Mouse (Mus musculus) stomach, embryonic 14.5 days (tissue): Measurements from ENCODE around the gene Ift52. TPM values are rescaled to one million over a fixed set of nuclear protein-coding genes. Genes with fewer than 3 reads are reported as not detected.
A peak's percentile ranks its signal among the peaks of the same experiment; 100 is the strongest.
"Not testable (repeated sequence)": the region's sequence is repeated elsewhere in the genome, so short reads cannot be mapped to it uniquely, and the experiment has no call there.

Experiments used
- ATAC-seq: fragments of 200-750 bp; cut with Nextera tagmentation; 2 replicates; pipeline ENCODE4 v1.8.0; 2017; ENCODE audit warnings: low read depth, moderate TSS enrichment; ENCODE audit not compliant: insufficient number of reproducible peaks, insufficient read depth, low FRiP score
- H3K27ac ChIP-seq: fragments of 300-500 bp; sonication (generic); 2 replicates; pipeline ENCODE4 v1.5.1; 2014; ENCODE audit warnings: mild to moderate bottlenecking, low read length, moderate library complexity, mixed read lengths
- H3K27me3 ChIP-seq: fragments of 300-500 bp; sonication (generic); 2 replicates; pipeline ENCODE4 v1.6.1; 2014; ENCODE audit warnings: low read length, control low read depth, mixed read lengths; ENCODE audit not compliant: control insufficient read depth, insufficient read depth
- H3K36me3 ChIP-seq: fragments of 300-500 bp; sonication (generic); 2 replicates; pipeline ENCODE4 v1.6.1; 2014; ENCODE audit warnings: mild to moderate bottlenecking, control low read depth, low read length, moderate library complexity, mixed read lengths; ENCODE audit not compliant: control insufficient read depth, insufficient read depth
- H3K4me1 ChIP-seq: fragments of 300-500 bp; sonication (generic); 2 replicates; pipeline ENCODE4 v1.6.1; 2014; ENCODE audit warnings: low read length, control low read depth, mixed read lengths; ENCODE audit not compliant: control insufficient read depth, insufficient read depth
- H3K4me2 ChIP-seq: fragments of 300-500 bp; sonication (generic); replicated peaks from 2 replicates; pipeline ENCODE4 v1.6.1; 2014; ENCODE audit warnings: low read depth, low read length, control low read depth
- H3K4me3 ChIP-seq: fragments of 300-500 bp; sonication (generic); 2 replicates; pipeline ENCODE4 v1.5.1; 2014; ENCODE audit warnings: low read depth, low read length, control low read depth
- H3K9ac ChIP-seq: fragments of 300-500 bp; sonication (generic); replicated peaks from 2 replicates; pipeline ENCODE4 v1.6.1; 2014; ENCODE audit warnings: low read depth, mild to moderate bottlenecking, control low read depth, low read length, moderate library complexity, mixed read lengths
- H3K9me3 ChIP-seq: fragments of 300-500 bp; sonication (generic); 2 replicates; pipeline ENCODE4 v1.6.1; 2016; ENCODE audit warnings: low read depth, low read length, control low read depth; ENCODE audit not compliant: control insufficient read depth
- WGBS: fragments of 180-500 bp; shearing (Covaris S2); extraction: QIAGEN DNeasy Blood & Tissue Kit; methylation state at CpG from one replicate; pipeline ENCODE4 v1.1.7; 2014; 5-methylcytosine and 5-hydroxymethylcytosine counted together
- polyA plus RNA-seq: library from polyadenylated mRNA; unstranded; fragments of >200 nt; fragmentation: Nextera tagmentation; extraction: Ambion mirVana; gene quantifications from 2 replicates; pipeline ENCODE4 v1.2.1, GENCODE M21; 2014

Gene Ift52
- polyA plus RNA-seq, 1 experiment from 2014 or later, result 50.7 TPM

- Histone ChIP-seq H3K4me3 (peak overlapping the region; percentile 66), H3K9me3 (no peaks in the 10 kb centered on the region), H3K27me3 (no peaks in the 10 kb centered on the region), H3K4me2 (peak overlapping the region; percentile 97), H3K36me3 (no peaks in the 10 kb centered on the region), H3K4me1 (peaks cover 11% of the 10 kb centered on the region), H3K27ac (no peak overlapping the region), H3K9ac (peak overlapping the region; percentile 57; the same call in 1 of the 2 replicates)
- ATAC-seq, result no peak
- WGBS, result 22% methylated on average over 5 of the region's 5 CpGs
These were observed 38.6 kb downstream of the Ift52 start for GRCm38 (mm10) chr2:163055715-163056114.

GRCm38 (mm10) chr2:163056584-163056983 lies 39.4 kb downstream of the Ift52 start:
- Histone ChIP-seq H3K36me3 (no peaks in the 10 kb centered on the region), H3K4me1 (peaks cover 11% of the 10 kb centered on the region), H3K4me2 (peak overlapping the region; percentile 97; the same call in 1 of the 2 replicates), H3K9ac (no peak overlapping the region), H3K4me3 (no peak overlapping the region), H3K27ac (no peak overlapping the region), H3K27me3 (no peaks in the 10 kb centered on the region), H3K9me3 (no peaks in the 10 kb centered on the region)
- 77% methylated on average over 9 of the region's 9 CpGs for WGBS
- no peak for ATAC-seq

- not testable (repeated sequence) for H3K4me2 ChIP-seq, H3K9me3 ChIP-seq, H3K4me3 ChIP-seq, ATAC-seq, H3K27me3 ChIP-seq, H3K9ac ChIP-seq, H3K36me3 ChIP-seq, H3K27ac ChIP-seq
- WGBS, result 91% methylated on average over 6 of the region's 7 CpGs
- peaks cover 11% of the 10 kb centered on the region for H3K4me1 ChIP-seq
These were observed 41.8 kb downstream of the Ift52 start for GRCm38 (mm10) chr2:163058981-163059380.

- Histone ChIP-seq H3K27me3 (no peaks in the 10 kb centered on the region), H3K36me3 (peaks cover 8% of the 10 kb centered on the region; the same call in 1 of the 2 replicates), H3K27ac (no peak overlapping the region), H3K9ac (no peak overlapping the region), H3K4me2 (no peak overlapping the region), H3K4me3 (no peak overlapping the region), H3K4me1 (peaks cover 7% of the 10 kb centered on the region), H3K9me3 (no peaks in the 10 kb centered on the region)
- ATAC-seq, result no peak
- 79% methylated on average over 6 of the region's 6 CpGs for WGBS
These were observed 43.5 kb downstream of the Ift52 start for GRCm38 (mm10) chr2:163060630-163061029.

- Histone ChIP-seq H3K9me3 (no peaks in the 10 kb centered on the region), H3K27ac (no peak overlapping the region), H3K4me2 (no peak overlapping the region), H3K4me3 (no peak overlapping the region), H3K9ac (no peak overlapping the region), H3K4me1 (no peaks in the 10 kb centered on the region), H3K27me3 (no peaks in the 10 kb centered on the region), H3K36me3 (peaks cover 8% of the 10 kb centered on the region; the same call in 1 of the 2 replicates)
- 82% methylated on average over 8 of the region's 8 CpGs for WGBS
- ATAC-seq, result no peak
These were observed 44.3 kb downstream of the Ift52 start for GRCm38 (mm10) chr2:163061203-163062118.

GRCm38 (mm10) chr2:163062119-163062508 lies 45.0 kb downstream of the Ift52 start:
- Histone ChIP-seq H3K27me3 (no peaks in the 10 kb centered on the region), H3K27ac (no peak overlapping the region), H3K4me1 (no peaks in the 10 kb centered on the region), H3K4me3 (no peak overlapping the region), H3K4me2 (no peak overlapping the region), H3K9me3 (no peaks in the 10 kb centered on the region), H3K9ac (no peak overlapping the region), H3K36me3 (peaks cover 8% of the 10 kb centered on the region; the same call in 1 of the 2 replicates)
- 80% methylated on average over 6 of the region's 6 CpGs for WGBS
- no peak for ATAC-seq

GRCm38 (mm10) chr2:163066326-163066725 lies 49.2 kb downstream of the Ift52 start:
- Histone ChIP-seq H3K4me3 (no peak overlapping the region), H3K27ac (no peak overlapping the region), H3K9me3 (no peaks in the 10 kb centered on the region), H3K4me2 (no peak overlapping the region), H3K27me3 (no peaks in the 10 kb centered on the region), H3K4me1 (no peaks in the 10 kb centered on the region), H3K36me3 (peaks cover 8% of the 10 kb centered on the region; the same call in 1 of the 2 replicates), H3K9ac (no peak overlapping the region)
- WGBS, result 95% methylated on average over 6 of the region's 6 CpGs
- ATAC-seq, result no peak

- H3K27ac ChIP-seq, result no peak overlapping the region
- peaks cover 8% of the 10 kb centered on the region; the same call in 1 of the 2 replicates for H3K36me3 ChIP-seq
- no peak overlapping the region for H3K9ac ChIP-seq
- H3K4me1 ChIP-seq, result no peaks in the 10 kb centered on the region
- H3K9me3 ChIP-seq, result no peaks in the 10 kb centered on the region
- 87% methylated on average over 1 of the region's 1 CpGs for WGBS
- no peak overlapping the region for H3K4me2 ChIP-seq
- no peak overlapping the region for H3K4me3 ChIP-seq
- no peaks in the 10 kb centered on the region for H3K27me3 ChIP-seq
- ATAC-seq, result no peak
These were observed 50.1 kb downstream of the Ift52 start for GRCm38 (mm10) chr2:163067233-163067632.
